Mouse (Mus musculus): ENCODE measurements around the gene Ginm1.

GRCm38 (mm10) chr10:7819156-7819555 is 26.5 kb upstream of the Ginm1 start:
- TF ChIP-seq POLR2A (IDR thresholded peaks at IDR 0.05; ENCODE audit: control insufficient read depth, extremely low read depth, insufficient read depth, low read length, poor library complexity) (no peak), CTCF (IDR thresholded peaks at IDR 0.05; ENCODE audit: borderline replicate concordance, control insufficient read depth, extremely low read depth, insufficient read depth, low read length, poor library complexity) (no peak)

Data from thymus, adult 2 months (tissue).